Mouse (Mus musculus) heart, adult 2 months (tissue): ENCODE results near the gene 4930562C15Rik.

Experiments used
- CTCF ChIP-seq: fragments of 200-600 bp; IDR thresholded peaks from 2 replicates; pipeline ENCODE4 v1.8.1; 2022; ENCODE audit warnings: antibody characterized with exemption, mild to moderate bottlenecking, moderate library complexity
- EP300 ChIP-seq: fragments of 200-500 bp; IDR thresholded peaks from 2 replicates; pipeline ENCODE4 v1.6.1; 2011; ENCODE audit warnings: low read depth, low read length, control low read depth; ENCODE audit not compliant: insufficient read depth
- POLR2A ChIP-seq: fragments of 200-500 bp; IDR thresholded peaks from 2 replicates; pipeline ENCODE4 v1.6.1; 2011; ENCODE audit warnings: mild to moderate bottlenecking, low read depth, low read length, control low read depth; ENCODE audit not compliant: insufficient read depth

- TF ChIP-seq CTCF (peak; percentile 90), POLR2A (0 out of 2 replicates have a peak, but pooled peaks have one; percentile 31), EP300 (peak; percentile 83)
Observed at GRCm38 (mm10) chr16:4862863-4863483, 27.8 kb downstream of the 4930562C15Rik start.
